Mouse (Mus musculus): Measurements from ENCODE around the gene Ptprd.

GRCm38 (mm10) chr4:76350241-76350962, 1861.4 kb downstream of the Ptprd start:
- TF ChIP-seq CTCF (IDR thresholded peaks at IDR 0.05; ENCODE audit: borderline replicate concordance, insufficient read depth, low read depth, low read length) (no peak), POLR2A (IDR thresholded peaks at IDR 0.05; ENCODE audit: borderline replicate concordance, insufficient read depth, low read length) (no peak)
